Mouse (Mus musculus): Measurements from ENCODE around the gene Taz. TPM values are rescaled to one million over a fixed set of nuclear protein-coding genes. Genes with fewer than 3 reads are reported as not detected.

Gene Taz
- polyA plus RNA-seq, 1 experiment from 2014 or later: 25.4 TPM

- Histone ChIP-seq H3K27me3 (no peaks in the 10 kb centered on the region), H3K36me3 (0 out of 2 replicates have a peak, but pooled peaks cover 8% of the 10 kb centered on the region), H3K4me2 (peak overlapping the region; percentile 88), H3K9ac (peak overlapping the region; percentile 78), H3K4me1 (replicated peaks) (peaks cover 25% of the 10 kb centered on the region), H3K9me3 (replicated peaks) (no peaks in the 10 kb centered on the region), H3K27ac (peak overlapping the region; percentile 97), H3K4me3 (replicated peaks) (peak overlapping the region; percentile 70)
- no peak for DNase-seq
- 16% methylated on average over 14 of the region's 14 CpGs for WGBS (ENCODE audit: insufficient replicate concordance)
- ATAC-seq (ENCODE audit: low read depth): no peak
These were observed 526 bp upstream of the Taz start for GRCm38 (mm10) chrX:74281041-74281731.

GRCm38 (mm10) chrX:74282395-74283091 lies 831 bp downstream of the Taz start:
- peaks cover 25% of the 10 kb centered on the region for H3K4me1 ChIP-seq (replicated peaks)
- H3K36me3 ChIP-seq: no peaks in the 10 kb centered on the region
- no peaks in the 10 kb centered on the region for H3K9me3 ChIP-seq (replicated peaks)
- 14% methylated on average over 39 of the region's 39 CpGs for WGBS (ENCODE audit: insufficient replicate concordance)
- DNase-seq (peak; percentile 82), ATAC-seq (ENCODE audit: low read depth) (peak; percentile 39)
- peak overlapping the region; percentile 97 for H3K27ac ChIP-seq
- peak overlapping the region; percentile 88 for H3K4me2 ChIP-seq
- H3K4me3 ChIP-seq (replicated peaks): peak overlapping the region; percentile 70
- no peaks in the 10 kb centered on the region for H3K27me3 ChIP-seq
- H3K9ac ChIP-seq: peak overlapping the region; percentile 82

GRCm38 (mm10) chrX:74283092-74283437 lies 1.4 kb downstream of the Taz start:
- peak overlapping the region; percentile 70 for H3K4me3 ChIP-seq (replicated peaks)
- no peak for ATAC-seq (ENCODE audit: low read depth)
- H3K27me3 ChIP-seq: no peaks in the 10 kb centered on the region

GRCm38 (mm10) chrX:74293431-74293830 lies 11.7 kb downstream of the Taz start:
- Histone ChIP-seq H3K27ac (no peak overlapping the region), H3K27me3 (no peaks in the 10 kb centered on the region), H3K9me3 (replicated peaks) (no peaks in the 10 kb centered on the region), H3K36me3 (peaks cover 4% of the 10 kb centered on the region; the same call in 1 of the 2 replicates), H3K9ac (no peak overlapping the region), H3K4me1 (replicated peaks) (peaks cover 13% of the 10 kb centered on the region), H3K4me3 (replicated peaks) (no peak overlapping the region), H3K4me2 (no peak overlapping the region)
- DNase-seq (no peak), ATAC-seq (ENCODE audit: low read depth) (no peak)
- WGBS (ENCODE audit: insufficient replicate concordance): 46% methylated on average over 4 of the region's 4 CpGs

More at GRCm38 (mm10) chrX:74283092-74283437, 1.4 kb downstream of the Taz start:
- WGBS (ENCODE audit: insufficient replicate concordance): 18% methylated on average over 5 of the region's 5 CpGs
- Histone ChIP-seq H3K36me3 (0 out of 2 replicates have a peak, but pooled peaks cover under 1% of the 10 kb centered on the region), H3K27ac (peak overlapping the region; percentile 97), H3K9ac (peak overlapping the region; percentile 82), H3K4me2 (peak overlapping the region; percentile 88), H3K9me3 (replicated peaks) (no peaks in the 10 kb centered on the region), H3K4me1 (replicated peaks) (peaks cover 25% of the 10 kb centered on the region)
- no peak for DNase-seq

GRCm38 (mm10) chrX:74296538-74297448 lies 15.1 kb downstream of the Taz start, which contains the start of gene Atp6ap1:
TSS of gene Atp6ap1 (plus strand) at chrX:74297097.
- Histone ChIP-seq H3K9me3 (replicated peaks) (no peaks in the 10 kb centered on the region), H3K4me2 (peak within 1 kb of the TSS; percentile 82), H3K4me1 (replicated peaks) (peaks cover 22% of the 10 kb centered on the region), H3K4me3 (replicated peaks) (peak within 1 kb of the TSS; percentile 74), H3K27ac (peak within 1 kb of the TSS; percentile 85), H3K27me3 (no peaks in the 10 kb centered on the region), H3K9ac (peak within 1 kb of the TSS; percentile 85), H3K36me3 (peaks cover 24% of the 10 kb centered on the region)
- WGBS (ENCODE audit: insufficient replicate concordance): 10% methylated on average over 37 of the region's 37 CpGs
- peak; percentile 93 for DNase-seq
- peak; percentile 96 for ATAC-seq (ENCODE audit: low read depth)

GRCm38 (mm10) chrX:74298348-74298747 lies 16.6 kb downstream of the Taz start:
- ATAC-seq (ENCODE audit: low read depth) (no peak), DNase-seq (no peak)
- Histone ChIP-seq H3K27ac (no peak overlapping the region), H3K9ac (no peak overlapping the region; the same call in 1 of the 2 replicates), H3K36me3 (peaks cover 40% of the 10 kb centered on the region), H3K27me3 (no peaks in the 10 kb centered on the region), H3K4me3 (replicated peaks) (peak overlapping the region; percentile 19; the same call in 1 of the 2 replicates), H3K4me2 (peak overlapping the region; percentile 46), H3K4me1 (replicated peaks) (peaks cover 22% of the 10 kb centered on the region), H3K9me3 (replicated peaks) (no peaks in the 10 kb centered on the region)
- 30% methylated on average over 1 of the region's 1 CpGs for WGBS (ENCODE audit: insufficient replicate concordance)

- Histone ChIP-seq H3K27ac (no peak overlapping the region), H3K4me2 (no peak overlapping the region), H3K4me3 (replicated peaks) (no peak overlapping the region), H3K9ac (no peak overlapping the region), H3K9me3 (replicated peaks) (no peaks in the 10 kb centered on the region), H3K27me3 (no peaks in the 10 kb centered on the region), H3K4me1 (replicated peaks) (peaks cover 27% of the 10 kb centered on the region), H3K36me3 (peaks cover 48% of the 10 kb centered on the region)
- WGBS (ENCODE audit: insufficient replicate concordance): 41% methylated on average over 3 of the region's 3 CpGs
- DNase-seq: no peak
- no peak for ATAC-seq (ENCODE audit: low read depth)
These were observed 18.0 kb downstream of the Taz start for GRCm38 (mm10) chrX:74299721-74300120.

GRCm38 (mm10) chrX:74304867-74305700 lies 23.4 kb downstream of the Taz start, which contains the start of gene Gdi1:
TSS of gene Gdi1 (plus strand) at chrX:74304998.
- WGBS (ENCODE audit: insufficient replicate concordance): 8% methylated on average over 41 of the region's 41 CpGs
- H3K4me2 ChIP-seq: peak within 1 kb of the TSS; percentile 76
- ATAC-seq (ENCODE audit: low read depth) (peak; percentile 84), DNase-seq (peak; percentile 67)
- H3K4me3 ChIP-seq (replicated peaks): peak within 1 kb of the TSS; percentile 70
- H3K9ac ChIP-seq: peak within 1 kb of the TSS; percentile 77
- peaks cover 13% of the 10 kb centered on the region for H3K4me1 ChIP-seq (replicated peaks)
- H3K36me3 ChIP-seq: peaks cover 77% of the 10 kb centered on the region
- no peaks in the 10 kb centered on the region for H3K27me3 ChIP-seq
- H3K27ac ChIP-seq: peak within 1 kb of the TSS; percentile 89
- no peaks in the 10 kb centered on the region for H3K9me3 ChIP-seq (replicated peaks)

- peak; percentile 84 for DNase-seq
- WGBS (ENCODE audit: insufficient replicate concordance): 17% methylated on average over 59 of the region's 59 CpGs
- peak; percentile 95 for ATAC-seq (ENCODE audit: low read depth)
- H3K9me3 ChIP-seq (replicated peaks): no peaks in the 10 kb centered on the region
- H3K27me3 ChIP-seq: no peaks in the 10 kb centered on the region
- H3K4me2 ChIP-seq: peak within 1 kb of the TSS; percentile 86
- peak within 1 kb of the TSS; percentile 71 for H3K4me3 ChIP-seq (replicated peaks)
- peak within 1 kb of the TSS; percentile 85 for H3K27ac ChIP-seq
- H3K4me1 ChIP-seq (replicated peaks): peaks cover 28% of the 10 kb centered on the region
- H3K9ac ChIP-seq: peak within 1 kb of the TSS; percentile 81
- peaks cover 42% of the 10 kb centered on the region for H3K36me3 ChIP-seq
These were observed 31.1 kb downstream of the Taz start, which contains the start of gene Fam50a for GRCm38 (mm10) chrX:74312540-74313464. TSS of gene Fam50a (plus strand) at chrX:74313033.

Data from liver, embryonic 13.5 days (tissue).